Mouse (Mus musculus) midbrain, postnatal 0 days (tissue): ENCODE results near the gene Mettl25. TPM values are rescaled to one million over a fixed set of nuclear protein-coding genes. Genes with fewer than 3 reads are reported as not detected.

ENCODE experiments used
- ATAC-seq: fragments of 200-750 bp; cut with Nextera tagmentation; 2 replicates; pipeline ENCODE4 v1.8.0; 2017; ENCODE audit warnings: moderate number of reproducible peaks, mild to moderate bottlenecking, moderate TSS enrichment, moderate library complexity; ENCODE audit not compliant: low FRiP score
- DNase-seq: peaks from one replicate; pipeline ENCODE4 v3.0.0-alpha.2; 2015; ENCODE audit warnings: low spot score
- H3K27ac ChIP-seq: fragments of 300-500 bp; sonication (generic); 2 replicates; pipeline ENCODE4 v1.5.1; 2014; ENCODE audit warnings: low read depth, mild to moderate bottlenecking, low read length, mixed read lengths
- H3K27me3 ChIP-seq: fragments of 300-500 bp; sonication (generic); 2 replicates; pipeline ENCODE4 v1.6.1; 2014; ENCODE audit warnings: low read length, control low read depth, mixed read lengths; ENCODE audit not compliant: insufficient read depth
- H3K36me3 ChIP-seq: fragments of 300-500 bp; sonication (generic); 2 replicates; pipeline ENCODE4 v1.6.1; 2014; ENCODE audit warnings: low read length, control low read depth, mixed read lengths; ENCODE audit not compliant: insufficient read depth
- H3K4me1 ChIP-seq: fragments of 300-500 bp; sonication (generic); 2 replicates; pipeline ENCODE4 v1.6.1; 2014; ENCODE audit warnings: mild to moderate bottlenecking, control low read depth, antibody characterized with exemption, low read length, mixed read lengths; ENCODE audit not compliant: insufficient read depth
- H3K4me2 ChIP-seq: fragments of 300-500 bp; sonication (generic); 2 replicates; pipeline ENCODE4 v1.6.1; 2014; ENCODE audit warnings: low read depth, mild to moderate bottlenecking, low read length, mixed read lengths; ENCODE audit not compliant: poor library complexity, severe bottlenecking
- H3K4me3 ChIP-seq: fragments of 300-500 bp; sonication (generic); 2 replicates; pipeline ENCODE4 v1.5.1; 2014; ENCODE audit warnings: low read depth, mild to moderate bottlenecking, low read length, moderate library complexity
- H3K9ac ChIP-seq: fragments of 300-500 bp; sonication (generic); replicated peaks from 2 replicates; pipeline ENCODE4 v1.6.1; 2014; ENCODE audit warnings: mild to moderate bottlenecking, low read length, moderate library complexity, mixed read lengths; ENCODE audit not compliant: poor library complexity, severe bottlenecking
- H3K9me3 ChIP-seq: fragments of 300-500 bp; sonication (generic); 2 replicates; pipeline ENCODE4 v1.6.1; 2016; ENCODE audit warnings: low read length, control low read depth
- CTCF ChIP-seq: IDR thresholded peaks from 2 replicates; pipeline ENCODE4 v1.5.1; 2016; ENCODE audit warnings: antibody characterized with exemption, mild to moderate bottlenecking
- WGBS: fragments of 180-500 bp; shearing (Covaris S2); extraction: QIAGEN DNeasy Blood & Tissue Kit; methylation state at CpG from one replicate; pipeline ENCODE4 v1.1.7; 2014; 5-methylcytosine and 5-hydroxymethylcytosine counted together
- polyA plus RNA-seq: library from polyadenylated mRNA; unstranded; fragments of >200 nt; fragmentation: Nextera tagmentation; extraction: Ambion mirVana; gene quantifications from 2 replicates; pipeline ENCODE4 v1.2.1, GENCODE M21; 2015
- total RNA-seq: library from RNA; depleted of rRNA; stranded (reverse); fragments of >200 nt; gene quantifications from 2 replicates; pipeline ENCODE4 v1.2.3, GENCODE M21; 2014; rRNA removed

Mettl25 gene
- total RNA-seq (20.1 and 29.7 TPM in 2 replicates), polyA plus RNA-seq (17.2 and 17.7 TPM in 2 replicates)

DNA sequence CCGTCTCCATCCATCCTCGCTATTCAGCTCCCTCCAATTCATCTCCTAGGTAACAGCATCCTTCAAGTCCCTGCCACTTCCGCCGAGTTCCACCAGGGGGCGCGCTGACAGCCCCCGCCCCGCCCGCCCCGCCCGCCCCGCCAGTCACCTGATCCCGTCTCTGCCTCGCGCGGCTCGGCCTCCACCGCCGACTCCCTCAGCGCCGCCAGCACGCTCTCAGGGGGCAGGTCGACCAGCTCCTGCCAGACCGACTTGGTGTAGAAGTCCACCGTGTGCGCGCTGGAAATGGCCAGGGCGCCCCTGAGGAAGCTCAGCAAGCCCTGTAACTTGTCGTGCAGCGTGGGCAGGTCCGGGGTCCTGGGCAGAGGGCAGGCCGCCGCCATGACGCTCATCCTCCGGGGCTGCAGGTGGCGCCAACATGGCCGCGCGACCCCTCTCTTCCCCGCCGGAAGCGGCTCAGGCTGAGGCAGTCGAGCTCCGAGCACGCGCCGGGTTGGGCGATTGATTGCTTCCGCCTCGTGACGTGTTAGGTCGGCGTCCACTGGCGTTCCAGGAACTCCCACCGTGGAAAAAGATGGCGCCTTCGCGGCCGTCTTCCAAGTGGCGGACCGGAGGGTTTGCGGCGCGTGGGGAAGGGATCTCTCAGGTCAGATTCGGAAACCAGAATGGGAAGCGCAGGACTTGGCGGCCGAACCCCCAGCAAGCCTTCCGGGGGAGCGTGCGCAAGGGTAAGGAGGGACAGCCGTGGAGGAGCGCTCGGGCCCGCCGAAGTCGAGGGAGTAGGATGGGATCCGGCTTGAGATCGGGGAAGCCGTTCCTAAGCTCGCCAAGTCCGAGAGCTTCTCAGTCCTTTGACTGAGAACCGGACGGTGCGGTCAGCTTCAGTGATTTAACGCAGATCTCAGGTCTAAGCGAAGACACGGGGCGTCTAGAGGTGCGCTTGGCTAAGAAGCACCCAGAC is at the start of gene Mettl25, which contains the start of gene Ccdc59:
TSS of gene Mettl25 (minus strand) at position 453 of the 961 bp plus-strand sequence.
TSS of gene Ccdc59 (plus strand) at position 140 of the 961 bp plus-strand sequence.
- H3K9ac ChIP-seq, result peak within 1 kb of the TSS; percentile 78
- no peaks in the 10 kb centered on the region for H3K9me3 ChIP-seq
- no peaks in the 10 kb centered on the region for H3K27me3 ChIP-seq
- H3K27ac ChIP-seq, result peak within 1 kb of the TSS; percentile 97
- H3K4me3 ChIP-seq, result peak within 1 kb of the TSS; percentile 88
- peaks cover 27% of the 10 kb centered on the region; the same call in 1 of the 2 replicates for H3K36me3 ChIP-seq
- peak; percentile 98 for DNase-seq
- peak within 1 kb of the TSS; percentile 79 for H3K4me2 ChIP-seq
- peak; percentile 99 for ATAC-seq
- H3K4me1 ChIP-seq, result no peaks in the 10 kb centered on the region
- under 1% methylated on average over 86 of the region's 90 CpGs for WGBS
- peak; percentile 71 for TF ChIP-seq CTCF

DNA sequence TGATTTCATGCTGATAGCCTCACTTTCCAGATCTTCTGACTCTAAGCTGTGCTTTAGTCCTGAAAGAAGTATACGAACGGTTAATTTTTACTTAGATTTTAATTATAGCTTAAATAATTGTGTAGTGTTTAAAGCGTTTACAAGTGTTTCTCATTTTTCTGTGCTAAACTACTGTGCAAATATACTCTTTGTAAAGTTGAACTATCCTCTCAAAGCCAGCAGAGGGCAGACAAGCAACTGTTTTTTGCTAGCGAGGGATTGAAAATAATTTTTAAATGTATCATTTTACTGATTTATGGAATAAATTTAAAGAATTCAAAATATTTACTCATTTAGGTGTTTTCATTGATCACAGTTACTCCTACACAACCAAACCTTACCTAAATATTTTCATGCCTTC is 26.1 kb upstream of the Mettl25 start:
- H3K36me3 ChIP-seq, result no peaks in the 10 kb centered on the region
- no peak for ATAC-seq
- no peak overlapping the region for H3K4me2 ChIP-seq
- 43% methylated on average over 4 of the region's 4 CpGs for whole genome bisulfite sequencing
- H3K4me3 ChIP-seq, result no peak overlapping the region
- no peak overlapping the region for H3K27ac ChIP-seq
- DNase-seq, result peak; percentile 51
- H3K4me1 ChIP-seq, result no peaks in the 10 kb centered on the region
- H3K9ac ChIP-seq, result no peak overlapping the region
- no peaks in the 10 kb centered on the region for H3K9me3 ChIP-seq
- peak; percentile 79 for TF ChIP-seq CTCF
- no peaks in the 10 kb centered on the region for H3K27me3 ChIP-seq

DNA sequence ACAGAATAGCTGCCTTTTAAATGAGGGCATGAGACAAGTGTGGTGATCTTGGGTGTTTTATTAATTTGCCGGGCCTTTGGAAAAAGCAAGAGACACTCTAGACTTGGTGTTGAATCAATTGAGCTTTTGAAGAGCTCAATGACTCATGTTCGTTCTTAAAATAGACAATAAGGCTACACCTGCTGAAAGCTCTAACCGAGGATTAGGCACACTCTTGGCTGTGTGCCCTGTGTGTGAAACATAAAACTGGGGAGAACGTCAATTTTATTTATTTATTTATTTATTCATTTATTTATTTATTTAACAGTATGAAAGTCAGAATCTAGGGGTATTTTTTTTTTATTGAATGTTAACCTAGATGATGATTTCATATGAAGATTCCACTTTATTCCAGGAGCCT is 10.0 kb upstream of the Mettl25 start:
- Histone ChIP-seq H3K36me3 (peaks cover 24% of the 10 kb centered on the region), H3K9me3 (no peaks in the 10 kb centered on the region), H3K27ac (no peak overlapping the region), H3K4me1 (no peaks in the 10 kb centered on the region), H3K4me2 (no peak overlapping the region), H3K27me3 (no peaks in the 10 kb centered on the region), H3K4me3 (no peak overlapping the region), H3K9ac (no peak overlapping the region)
- ATAC-seq (no peak), DNase-seq (no peak)
- WGBS, result 81% methylated on average over 4 of the region's 4 CpGs
- TF ChIP-seq CTCF, result no peak

DNA sequence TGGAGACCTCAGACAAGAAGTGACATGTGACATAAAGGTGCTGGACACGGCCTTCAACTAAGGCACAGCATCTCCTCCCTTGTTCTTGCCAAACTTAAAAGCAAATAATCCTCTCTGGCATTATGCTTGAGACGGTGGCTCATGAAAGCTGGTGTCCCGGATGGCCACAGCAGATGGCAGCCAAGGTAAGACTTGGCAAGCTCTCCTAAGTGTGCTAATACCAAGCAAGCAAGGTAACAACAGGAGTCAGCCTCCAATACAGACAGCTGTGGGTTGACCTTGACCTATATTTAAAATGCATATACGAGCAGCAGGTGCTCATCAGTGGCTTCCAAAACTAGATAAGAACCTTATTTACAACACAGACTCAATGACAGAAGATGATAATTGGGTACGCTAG is 9.1 kb upstream of the Mettl25 start:
- H3K9me3 ChIP-seq, result no peaks in the 10 kb centered on the region
- peak; percentile 41 for TF ChIP-seq CTCF
- H3K27ac ChIP-seq, result no peak overlapping the region
- no peaks in the 10 kb centered on the region for H3K4me1 ChIP-seq
- H3K36me3 ChIP-seq, result peaks cover 28% of the 10 kb centered on the region
- 83% methylated on average over 5 of the region's 5 CpGs for WGBS
- no peaks in the 10 kb centered on the region for H3K27me3 ChIP-seq
- no peak overlapping the region for H3K4me2 ChIP-seq
- DNase-seq (peak; percentile 28), ATAC-seq (no peak)
- H3K4me3 ChIP-seq, result no peak overlapping the region
- H3K9ac ChIP-seq, result no peak overlapping the region

DNA sequence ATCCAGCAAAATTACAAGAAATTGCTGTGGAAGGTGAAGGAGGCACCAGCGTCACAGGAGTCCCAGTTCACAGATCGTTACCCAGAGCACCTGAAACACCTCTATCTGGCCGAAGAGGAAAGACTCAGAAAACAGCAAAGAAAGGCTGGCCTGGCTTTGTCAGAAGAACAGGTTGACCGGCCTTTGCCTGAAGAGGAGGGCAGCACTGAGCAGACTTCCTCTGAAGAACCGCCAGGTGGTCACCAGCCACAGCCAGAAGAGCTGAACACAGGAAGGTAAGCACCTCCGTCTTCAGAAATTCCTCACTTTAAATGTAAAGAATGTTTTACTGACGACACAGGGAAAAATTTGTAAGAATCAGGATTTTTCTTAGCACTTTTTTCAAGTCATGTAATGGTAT is 1.4 kb upstream of the Mettl25 start:
- 91% methylated on average over 7 of the region's 7 CpGs for WGBS
- no peak overlapping the region; the same call in 1 of the 2 replicates for H3K4me3 ChIP-seq
- DNase-seq (no peak), ATAC-seq (no peak)
- H3K9ac ChIP-seq, result no peak overlapping the region
- H3K4me1 ChIP-seq, result no peaks in the 10 kb centered on the region
- no peaks in the 10 kb centered on the region for H3K27me3 ChIP-seq
- H3K27ac ChIP-seq, result no peak overlapping the region
- H3K4me2 ChIP-seq, result no peak overlapping the region
- peak; percentile 19; the same call in 1 of the 2 replicates for TF ChIP-seq CTCF
- H3K36me3 ChIP-seq, result peaks cover 31% of the 10 kb centered on the region; the same call in 1 of the 2 replicates
- H3K9me3 ChIP-seq, result no peaks in the 10 kb centered on the region
